Mouse (Mus musculus) hindbrain, embryonic 11.5 days (tissue): ENCODE results near the gene 1110051M20Rik. TPM values are rescaled to one million over a fixed set of nuclear protein-coding genes. Genes with fewer than 3 reads are reported as not detected.
A peak's percentile ranks its signal among the peaks of the same experiment; 100 is the strongest.
"Not testable (repeated sequence)": the region's sequence is repeated elsewhere in the genome, so short reads cannot be mapped to it uniquely, and the experiment has no call there.

Experiments
- ATAC-seq: fragments of 200-750 bp; cut with Nextera tagmentation; 2 replicates; pipeline ENCODE4 v1.8.0; 2017; ENCODE audit warnings: mild to moderate bottlenecking, moderate TSS enrichment, moderate library complexity; ENCODE audit not compliant: low FRiP score
- DNase-seq: peaks from one replicate; pipeline ENCODE4 v3.0.0-alpha.2; 2015; ENCODE audit warnings: low spot score
- H3K27ac ChIP-seq: fragments of 300-500 bp; sonication (generic); 2 replicates; pipeline ENCODE4 v1.5.1; 2014; ENCODE audit warnings: mild to moderate bottlenecking, low read depth, low read length
- H3K27me3 ChIP-seq: fragments of 300-500 bp; sonication (generic); 2 replicates; pipeline ENCODE4 v1.6.1; 2014; ENCODE audit warnings: mild to moderate bottlenecking, low read length, moderate library complexity, mixed read lengths; ENCODE audit not compliant: control insufficient read depth, insufficient read depth
- H3K36me3 ChIP-seq: fragments of 300-500 bp; sonication (generic); 2 replicates; pipeline ENCODE4 v1.6.1; 2014; ENCODE audit warnings: mild to moderate bottlenecking, low read length, moderate library complexity, mixed read lengths; ENCODE audit not compliant: control insufficient read depth, insufficient read depth
- H3K4me1 ChIP-seq: fragments of 300-500 bp; sonication (generic); replicated peaks from 2 replicates; pipeline ENCODE4 v1.6.1; 2014; ENCODE audit warnings: low read length, mixed read lengths; ENCODE audit not compliant: control insufficient read depth, insufficient read depth
- H3K4me2 ChIP-seq: fragments of 300-500 bp; sonication (generic); replicated peaks from 2 replicates; pipeline ENCODE4 v1.6.1; 2014; ENCODE audit warnings: mild to moderate bottlenecking, low read depth, low read length
- H3K4me3 ChIP-seq: fragments of 300-500 bp; sonication (generic); 2 replicates; pipeline ENCODE4 v1.5.1; 2014; ENCODE audit warnings: low read depth, low read length
- H3K9ac ChIP-seq: fragments of 300-500 bp; sonication (generic); 2 replicates; pipeline ENCODE4 v1.6.1; 2014; ENCODE audit warnings: low read depth, low read length
- H3K9me3 ChIP-seq: fragments of 300-500 bp; sonication (generic); 2 replicates; pipeline ENCODE4 v1.6.1; 2016; ENCODE audit warnings: low read length; ENCODE audit not compliant: control insufficient read depth
- WGBS: fragments of 180-500 bp; shearing (Covaris S2); extraction: QIAGEN DNeasy Blood & Tissue Kit; methylation state at CpG from one replicate; pipeline ENCODE4 v1.1.7; 2014; 5-methylcytosine and 5-hydroxymethylcytosine counted together
- polyA plus RNA-seq: library from polyadenylated mRNA; unstranded; fragments of >200 nt; fragmentation: Nextera tagmentation; extraction: Ambion mirVana; gene quantifications from 2 replicates; pipeline ENCODE4 v1.2.1, GENCODE M21; 2014

Gene 1110051M20Rik
- polyA plus RNA-seq, 1 experiment from 2014 or later = 102 TPM

GRCm38 (mm10) chr2:91242547-91242946, 202.0 kb downstream of the 1110051M20Rik start:
- no peaks in the 10 kb centered on the region for H3K4me1 ChIP-seq
- no peak overlapping the region for H3K27ac ChIP-seq
- 72% methylated on average over 5 of the region's 5 CpGs for WGBS
- ATAC-seq (no peak), DNase-seq (no peak)
- H3K4me3 ChIP-seq = no peak overlapping the region
- no peaks in the 10 kb centered on the region for H3K9me3 ChIP-seq
- H3K36me3 ChIP-seq = no peaks in the 10 kb centered on the region
- H3K9ac ChIP-seq = no peak overlapping the region
- H3K27me3 ChIP-seq = no peaks in the 10 kb centered on the region
- H3K4me2 ChIP-seq = no peak overlapping the region

- Histone ChIP-seq H3K27ac (peak overlapping the region; percentile 80; the same call in 1 of the 2 replicates), H3K4me3 (peak overlapping the region; percentile 47), H3K4me2 (peak overlapping the region; percentile 79; the same call in 1 of the 2 replicates)
- H3K27me3 ChIP-seq, H3K9me3 ChIP-seq, H3K4me1 ChIP-seq, H3K9ac ChIP-seq, H3K36me3 ChIP-seq: not testable (repeated sequence)
- ATAC-seq (peak; percentile 67), DNase-seq (peak; percentile 22)
- 27% methylated on average over 4 of the region's 4 CpGs for WGBS
These were observed 206.9 kb downstream of the 1110051M20Rik start for GRCm38 (mm10) chr2:91237511-91238080.

- no peaks in the 10 kb centered on the region for H3K9me3 ChIP-seq
- peak within 1 kb of the TSS; percentile 79 for H3K4me2 ChIP-seq
- peak; percentile 96 for DNase-seq
- H3K9ac ChIP-seq = peak within 1 kb of the TSS; percentile 67
- ATAC-seq = peak; percentile 98
- H3K27me3 ChIP-seq = no peaks in the 10 kb centered on the region
- WGBS = 1% methylated on average over 48 of the region's 48 CpGs
- peak within 1 kb of the TSS; percentile 80 for H3K27ac ChIP-seq
- H3K4me3 ChIP-seq = peak within 1 kb of the TSS; percentile 47
- no peaks in the 10 kb centered on the region for H3K36me3 ChIP-seq
- no peaks in the 10 kb centered on the region for H3K4me1 ChIP-seq
These were observed 207.6 kb downstream of the 1110051M20Rik start, which contains the start of gene Ddb2 for GRCm38 (mm10) chr2:91236601-91237510. Gene Ddb2 (minus strand): TSS chr2:91236982.

GRCm38 (mm10) chr2:91229735-91230134, 214.8 kb downstream of the 1110051M20Rik start:
- Histone ChIP-seq H3K36me3 (no peaks in the 10 kb centered on the region), H3K9ac (no peak overlapping the region), H3K27me3 (no peaks in the 10 kb centered on the region), H3K4me2 (no peak overlapping the region), H3K4me3 (no peak overlapping the region), H3K4me1 (no peaks in the 10 kb centered on the region), H3K9me3 (no peaks in the 10 kb centered on the region), H3K27ac (no peak overlapping the region)
- ATAC-seq (no peak), DNase-seq (no peak)
- WGBS = 86% methylated on average over 2 of the region's 2 CpGs

Other genes starting within 250 kb of the 1110051M20Rik start
- gene Nr1h3, start 241.9 kb downstream of the 1110051M20Rik start, polyA plus RNA-seq = 0.89 and 1.2 TPM in 2 replicates
- gene Acp2, start 241.8 kb downstream of the 1110051M20Rik start, polyA plus RNA-seq = 35.6 and 38.6 TPM in 2 replicates
- 6.2 and 8.6 TPM in 2 replicates for gene Ddb2, start 207.7 kb downstream of the 1110051M20Rik start, polyA plus RNA-seq
- 16.4 and 17.3 TPM in 2 replicates for gene Pacsin3, start 188.8 kb downstream of the 1110051M20Rik start, polyA plus RNA-seq
- gene Arfgap2, start 179.7 kb downstream of the 1110051M20Rik start, polyA plus RNA-seq = 66.1 and 78.9 TPM in 2 replicates
- gene Lrp4, start 12.8 kb upstream of the 1110051M20Rik start, polyA plus RNA-seq = 5.9 TPM in 2 replicates
- gene Ckap5, start 82.1 kb upstream of the 1110051M20Rik start, polyA plus RNA-seq = 132 and 171 TPM in 2 replicates
- 0.27 and 0.29 TPM in 2 replicates for gene F2, start 191.7 kb upstream of the 1110051M20Rik start, polyA plus RNA-seq
- gene Zfp408, start 205.1 kb upstream of the 1110051M20Rik start, polyA plus RNA-seq = 6.5 and 10.2 TPM in 2 replicates
- 79.6 and 86.8 TPM in 2 replicates for gene Arhgap1, start 205.2 kb upstream of the 1110051M20Rik start, polyA plus RNA-seq